Mouse (Mus musculus): Measurements from ENCODE around the gene Coro6. TPM values are rescaled to one million over a fixed set of nuclear protein-coding genes. Genes with fewer than 3 reads are reported as not detected.
A peak's percentile ranks its signal among the peaks of the same experiment; 100 is the strongest.

The Coro6 gene
- total RNA-seq (2014; rRNA removed; ENCODE audit: low replicate concordance), result 45.8 and 46.2 TPM in 2 replicates
- polyA plus RNA-seq (2015; fragmentation: Nextera tagmentation; extraction: Ambion mirVana), result 30.1 and 31.1 TPM in 2 replicates

DNA sequence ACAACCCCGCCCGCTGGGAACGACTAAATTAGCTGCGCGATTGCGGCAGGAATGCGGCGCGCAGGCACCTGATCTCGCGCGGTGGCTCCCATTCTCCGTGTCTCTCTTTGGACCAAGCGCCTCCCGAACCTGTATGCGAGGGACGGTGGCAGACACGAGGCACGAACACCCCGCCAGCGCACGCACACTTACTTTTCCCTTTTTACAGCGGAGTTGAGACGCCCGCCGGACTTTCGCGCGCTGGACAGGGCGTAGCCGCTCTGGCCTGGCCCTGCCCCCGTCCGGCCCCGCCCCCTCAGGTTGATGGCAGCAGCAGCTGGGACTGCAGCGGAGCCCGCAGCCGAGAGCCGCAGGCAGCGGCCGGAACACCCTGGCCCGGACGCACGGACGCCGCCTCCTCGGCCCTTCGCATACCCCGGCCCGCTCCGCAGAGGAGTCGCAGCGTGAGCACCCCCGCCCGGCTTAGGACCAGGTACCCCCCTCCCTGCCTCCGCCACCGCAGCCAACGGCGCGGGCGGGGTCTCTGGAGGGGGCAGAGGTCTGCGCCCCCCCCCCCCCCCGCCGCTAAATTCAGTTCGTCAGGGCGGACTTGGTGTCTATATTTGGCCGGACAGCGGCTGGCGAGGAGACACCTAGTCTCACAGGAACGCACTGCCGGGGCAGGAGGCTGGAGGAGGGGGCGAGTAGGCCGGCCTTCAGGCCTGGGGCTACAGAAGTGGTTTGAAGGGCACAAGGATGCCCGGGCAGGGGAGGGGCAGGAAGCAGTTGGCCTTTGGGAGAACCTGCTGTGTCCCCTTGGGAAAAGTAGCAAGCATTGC, at the start of gene Coro6:
Gene Coro6 (plus strand): TSS at position 129 of the 818 bp plus-strand sequence.
- peak within 1 kb of the TSS; percentile 61 for H3K4me3 ChIP-seq (ENCODE audit: low read depth, low read length)
- peak within 1 kb of the TSS; percentile 82 for H3K4me2 ChIP-seq (ENCODE audit: low read depth, low read length)
- WGBS, result under 1% methylated on average over 73 of the region's 73 CpGs

GRCm38 (mm10) chr11:77414141-77414839, 47.9 kb upstream of the Coro6 start:
- no peak overlapping the region for H3K4me2 ChIP-seq (ENCODE audit: low read depth, low read length)
- no peak overlapping the region for H3K4me3 ChIP-seq (ENCODE audit: low read depth, low read length)
- 81% methylated on average over 2 of the region's 2 CpGs for WGBS
- 0 out of 2 replicates have a peak overlapping the region, but pooled peaks have one; percentile 44 for H3K27ac ChIP-seq (ENCODE audit: low read depth)
- H3K9me3 ChIP-seq (replicated peaks; ENCODE audit: control insufficient read depth, low read length), result no peaks in the 10 kb centered on the region
- no peak overlapping the region for H3K9ac ChIP-seq (replicated peaks; ENCODE audit: low read depth, low read length)
- ATAC-seq (ENCODE audit: insufficient read depth, low read depth) (no peak), DNase-seq (ENCODE audit: low spot score) (no peak)
- H3K27me3 ChIP-seq (ENCODE audit: control insufficient read depth, insufficient read depth, low read length), result no peaks in the 10 kb centered on the region
- 0 out of 2 replicates have a peak, but pooled peaks cover 14% of the 10 kb centered on the region for H3K36me3 ChIP-seq (replicated peaks; ENCODE audit: control insufficient read depth, insufficient read depth, low read length)
- peaks cover 11% of the 10 kb centered on the region; the same call in 1 of the 2 replicates for H3K4me1 ChIP-seq (ENCODE audit: control insufficient read depth, insufficient read depth)
- TF ChIP-seq CTCF (IDR thresholded peaks at IDR 0.05; ENCODE audit: low read depth), result no peak
- no peak for TF ChIP-seq EP300 (IDR thresholded peaks at IDR 0.05; ENCODE audit: low read depth)

More for the DNA sequence above, at the start of gene Coro6:
- DNase-seq (ENCODE audit: low spot score) (peak; percentile 65), ATAC-seq (ENCODE audit: insufficient read depth, low read depth) (peak; percentile 80)
- peak within 1 kb of the TSS; percentile 98 for H3K27ac ChIP-seq (ENCODE audit: low read depth)
- peak within 1 kb of the TSS; percentile 61 for H3K9ac ChIP-seq (replicated peaks; ENCODE audit: low read depth, low read length)
- peaks cover 9% of the 10 kb centered on the region for H3K36me3 ChIP-seq (replicated peaks; ENCODE audit: control insufficient read depth, insufficient read depth, low read length)
- no peak for TF ChIP-seq CTCF (IDR thresholded peaks at IDR 0.05; ENCODE audit: low read depth)
- peak; percentile 68; the same call in 1 of the 2 replicates for TF ChIP-seq EP300 (IDR thresholded peaks at IDR 0.05; ENCODE audit: low read depth)
- peaks cover 22% of the 10 kb centered on the region for H3K4me1 ChIP-seq (ENCODE audit: control insufficient read depth, insufficient read depth)
- H3K9me3 ChIP-seq (replicated peaks; ENCODE audit: control insufficient read depth, low read length), result no peaks in the 10 kb centered on the region
- no peaks in the 10 kb centered on the region for H3K27me3 ChIP-seq (ENCODE audit: control insufficient read depth, insufficient read depth, low read length)

- Histone ChIP-seq H3K4me2 (ENCODE audit: low read depth, low read length) (no peak overlapping the region), H3K9ac (replicated peaks; ENCODE audit: low read depth, low read length) (no peak overlapping the region), H3K4me3 (ENCODE audit: low read depth, low read length) (no peak overlapping the region), H3K4me1 (ENCODE audit: control insufficient read depth, insufficient read depth) (peaks cover 27% of the 10 kb centered on the region), H3K36me3 (replicated peaks; ENCODE audit: control insufficient read depth, insufficient read depth, low read length) (peaks cover 13% of the 10 kb centered on the region), H3K27me3 (ENCODE audit: control insufficient read depth, insufficient read depth, low read length) (no peaks in the 10 kb centered on the region), H3K9me3 (replicated peaks; ENCODE audit: control insufficient read depth, low read length) (no peaks in the 10 kb centered on the region), H3K27ac (ENCODE audit: low read depth) (peak overlapping the region; percentile 72)
- ATAC-seq (ENCODE audit: insufficient read depth, low read depth), result peak; percentile 81; the same call in 1 of the 2 replicates
- WGBS, result 62% methylated on average over 4 of the region's 4 CpGs
- TF ChIP-seq EP300 (IDR thresholded peaks at IDR 0.05; ENCODE audit: low read depth) (no peak), CTCF (IDR thresholded peaks at IDR 0.05; ENCODE audit: low read depth) (no peak)
- DNase-seq (ENCODE audit: low spot score), result peak; percentile 51
Measured at GRCm38 (mm10) chr11:77416212-77417000, 45.8 kb upstream of the Coro6 start.

DNA sequence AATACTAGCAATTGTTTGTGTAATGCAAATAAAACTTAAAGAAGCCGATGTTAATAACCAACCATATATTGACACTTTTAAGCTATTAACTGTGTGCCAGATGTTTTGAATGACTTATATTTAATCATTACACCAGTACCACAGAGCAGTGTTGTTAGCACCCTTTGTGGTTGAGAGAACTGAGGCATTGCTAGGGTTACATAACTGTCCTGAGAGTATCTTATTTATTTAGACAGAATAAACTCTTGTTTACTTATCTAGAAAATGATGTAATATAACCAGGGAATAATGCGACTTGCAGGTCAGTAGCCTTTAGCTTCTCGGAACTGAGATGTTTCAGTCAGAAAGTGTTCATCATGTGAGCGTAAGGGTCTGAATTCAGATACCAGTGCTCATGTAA, 44.2 kb upstream of the Coro6 start:
- DNase-seq (ENCODE audit: low spot score) (no peak), ATAC-seq (ENCODE audit: insufficient read depth, low read depth) (no peak)
- Histone ChIP-seq H3K27me3 (ENCODE audit: control insufficient read depth, insufficient read depth, low read length) (no peaks in the 10 kb centered on the region), H3K4me3 (ENCODE audit: low read depth, low read length) (no peak overlapping the region), H3K9ac (replicated peaks; ENCODE audit: low read depth, low read length) (no peak overlapping the region), H3K27ac (ENCODE audit: low read depth) (no peak overlapping the region), H3K4me1 (ENCODE audit: control insufficient read depth, insufficient read depth) (peaks cover 32% of the 10 kb centered on the region), H3K9me3 (replicated peaks; ENCODE audit: control insufficient read depth, low read length) (no peaks in the 10 kb centered on the region), H3K4me2 (ENCODE audit: low read depth, low read length) (no peak overlapping the region), H3K36me3 (replicated peaks; ENCODE audit: control insufficient read depth, insufficient read depth, low read length) (peaks cover 27% of the 10 kb centered on the region)
- TF ChIP-seq CTCF (IDR thresholded peaks at IDR 0.05; ENCODE audit: low read depth), result no peak
- TF ChIP-seq EP300 (IDR thresholded peaks at IDR 0.05; ENCODE audit: low read depth), result no peak
- WGBS, result 90% methylated on average over 4 of the region's 4 CpGs

All from heart, postnatal 0 days (tissue).